Mouse (Mus musculus) forebrain, embryonic 10.5 days (tissue): ENCODE measurements around the gene Gdap1l1. TPM values are rescaled to one million over a fixed set of nuclear protein-coding genes. Genes with fewer than 3 reads are reported as not detected.

Experiments
- DNase-seq: peaks from one replicate; pipeline ENCODE4 v3.0.0-alpha.2; 2017; ENCODE audit warnings: low spot score; ENCODE audit errors: extremely low spot score
- H3K27ac ChIP-seq: fragments of 300-500 bp; sonication (generic); 2 replicates; pipeline ENCODE4 v1.5.1; 2016; ENCODE audit warnings: mild to moderate bottlenecking
- H3K27me3 ChIP-seq: fragments of 300-500 bp; sonication (generic); 2 replicates; pipeline ENCODE4 v1.6.1; 2016; ENCODE audit warnings: mild to moderate bottlenecking; ENCODE audit not compliant: poor library complexity, severe bottlenecking
- H3K36me3 ChIP-seq: fragments of 300-500 bp; sonication (generic); replicated peaks from 2 replicates; pipeline ENCODE4 v1.6.1; 2016; ENCODE audit warnings: mild to moderate bottlenecking, moderate library complexity
- H3K4me1 ChIP-seq: fragments of 300-500 bp; sonication (generic); 2 replicates; pipeline ENCODE4 v1.6.1; 2016
- H3K4me3 ChIP-seq: fragments of 300-500 bp; sonication (generic); 2 replicates; pipeline ENCODE4 v1.5.1; 2016; ENCODE audit warnings: mild to moderate bottlenecking, moderate library complexity
- H3K9me3 ChIP-seq: fragments of 300-500 bp; sonication (generic); 2 replicates; pipeline ENCODE4 v1.6.1; 2016; ENCODE audit warnings: mild to moderate bottlenecking, moderate library complexity
- WGBS: fragments of 180-500 bp; shearing (Covaris S2); methylation state at CpG from one replicate; pipeline ENCODE4 v1.1.7; 2016; 5-methylcytosine and 5-hydroxymethylcytosine counted together
- polyA plus RNA-seq: library from polyadenylated mRNA; unstranded; fragments of >200 nt; fragmentation: Nextera tagmentation; extraction: Ambion mirVana; gene quantifications from 2 replicates; pipeline ENCODE4 v1.2.1, GENCODE M21; 2016

The Gdap1l1 gene
- polyA plus RNA-seq, 1 experiment from 2014 or later, result 11.8 TPM

GRCm38 (mm10) chr2:163411840-163412239 is 26.4 kb upstream of the Gdap1l1 start:
- 94% methylated on average over 4 of the region's 4 CpGs for WGBS
- no peak overlapping the region for H3K27ac ChIP-seq
- H3K4me3 ChIP-seq, result no peak overlapping the region
- no peaks in the 10 kb centered on the region for H3K9me3 ChIP-seq
- no peaks in the 10 kb centered on the region for H3K27me3 ChIP-seq
- no peak for DNase-seq
- H3K36me3 ChIP-seq, result peaks cover 88% of the 10 kb centered on the region
- no peaks in the 10 kb centered on the region for H3K4me1 ChIP-seq

GRCm38 (mm10) chr2:163412419-163412818 is 25.9 kb upstream of the Gdap1l1 start:
- Histone ChIP-seq H3K27me3 (no peaks in the 10 kb centered on the region), H3K36me3 (peaks cover 82% of the 10 kb centered on the region), H3K9me3 (no peaks in the 10 kb centered on the region), H3K4me1 (peaks cover under 1% of the 10 kb centered on the region), H3K4me3 (no peak overlapping the region), H3K27ac (no peak overlapping the region)
- 97% methylated on average over 4 of the region's 4 CpGs for WGBS
- no peak for DNase-seq

- H3K9me3 ChIP-seq, result no peaks in the 10 kb centered on the region
- peaks cover 6% of the 10 kb centered on the region for H3K4me1 ChIP-seq
- WGBS, result 93% methylated on average over 9 of the region's 9 CpGs
- H3K4me3 ChIP-seq, result no peak overlapping the region
- H3K36me3 ChIP-seq, result peaks cover 76% of the 10 kb centered on the region
- no peak for DNase-seq
- H3K27ac ChIP-seq, result no peak overlapping the region
- H3K27me3 ChIP-seq, result no peaks in the 10 kb centered on the region
Observed at GRCm38 (mm10) chr2:163412846-163413590, 25.3 kb upstream of the Gdap1l1 start.

- DNase-seq, result no peak
- Histone ChIP-seq H3K36me3 (peaks cover 40% of the 10 kb centered on the region), H3K27me3 (no peaks in the 10 kb centered on the region), H3K4me3 (no peak overlapping the region), H3K4me1 (peaks cover 26% of the 10 kb centered on the region), H3K9me3 (no peaks in the 10 kb centered on the region), H3K27ac (no peak overlapping the region)
- WGBS, result 97% methylated on average over 6 of the region's 6 CpGs
Observed at GRCm38 (mm10) chr2:163417026-163417425, 21.2 kb upstream of the Gdap1l1 start.

- Histone ChIP-seq H3K4me3 (peak overlapping the region; percentile 98), H3K9me3 (no peaks in the 10 kb centered on the region), H3K4me1 (peaks cover 26% of the 10 kb centered on the region), H3K27me3 (no peaks in the 10 kb centered on the region), H3K27ac (no peak overlapping the region), H3K36me3 (peaks cover 33% of the 10 kb centered on the region)
- no peak for DNase-seq
Observed at GRCm38 (mm10) chr2:163417830-163418229, 20.4 kb upstream of the Gdap1l1 start.

- Histone ChIP-seq H3K27me3 (no peaks in the 10 kb centered on the region), H3K4me1 (peaks cover 26% of the 10 kb centered on the region), H3K9me3 (no peaks in the 10 kb centered on the region), H3K27ac (peak overlapping the region; percentile 87), H3K36me3 (peaks cover 31% of the 10 kb centered on the region), H3K4me3 (peak overlapping the region; percentile 98)
- DNase-seq, result peak; percentile 67
- 0% methylated on average over 46 of the region's 50 CpGs for WGBS
Observed at GRCm38 (mm10) chr2:163418841-163419345, 19.4 kb upstream of the Gdap1l1 start.

- under 1% methylated on average over 69 of the region's 71 CpGs for WGBS
- peak overlapping the region; percentile 98 for H3K4me3 ChIP-seq
Observed at GRCm38 (mm10) chr2:163419346-163420045, 18.8 kb upstream of the Gdap1l1 start.

GRCm38 (mm10) chr2:163420366-163420886 is 17.9 kb upstream of the Gdap1l1 start:
- DNase-seq, result no peak
- Histone ChIP-seq H3K4me1 (peaks cover 26% of the 10 kb centered on the region), H3K36me3 (peaks cover 16% of the 10 kb centered on the region), H3K4me3 (peak overlapping the region; percentile 98), H3K9me3 (no peaks in the 10 kb centered on the region), H3K27ac (peak overlapping the region; percentile 87), H3K27me3 (no peaks in the 10 kb centered on the region)
- WGBS, result 43% methylated on average over 10 of the region's 10 CpGs

More at GRCm38 (mm10) chr2:163419346-163420045, 18.8 kb upstream of the Gdap1l1 start:
- Histone ChIP-seq H3K27me3 (no peaks in the 10 kb centered on the region), H3K4me1 (peaks cover 26% of the 10 kb centered on the region), H3K27ac (peak overlapping the region; percentile 87), H3K9me3 (no peaks in the 10 kb centered on the region), H3K36me3 (peaks cover 25% of the 10 kb centered on the region)
- DNase-seq, result peak; percentile 99

- Histone ChIP-seq H3K4me3 (no peak overlapping the region), H3K4me1 (peaks cover 19% of the 10 kb centered on the region), H3K27ac (no peak overlapping the region), H3K27me3 (no peaks in the 10 kb centered on the region), H3K36me3 (peaks cover 11% of the 10 kb centered on the region), H3K9me3 (no peaks in the 10 kb centered on the region)
- DNase-seq, result no peak
- WGBS, result 83% methylated on average over 9 of the region's 9 CpGs
Observed at GRCm38 (mm10) chr2:163422895-163423660, 15.2 kb upstream of the Gdap1l1 start.

GRCm38 (mm10) chr2:163424597-163424996 is 13.7 kb upstream of the Gdap1l1 start, which contains the start of gene Oser1:
Gene Oser1 (minus strand): TSS chr2:163424697.
- no peak for DNase-seq
- 84% methylated on average over 6 of the region's 6 CpGs for whole genome bisulfite sequencing

GRCm38 (mm10) chr2:163428346-163429011 is 9.8 kb upstream of the Gdap1l1 start:
- no peak overlapping the region for H3K4me3 ChIP-seq
- H3K36me3 ChIP-seq, result no peaks in the 10 kb centered on the region; the same call in 1 of the 2 replicates
- H3K27ac ChIP-seq, result no peak overlapping the region
- H3K27me3 ChIP-seq, result no peaks in the 10 kb centered on the region
- no peaks in the 10 kb centered on the region for H3K9me3 ChIP-seq
- no peaks in the 10 kb centered on the region for H3K4me1 ChIP-seq
- WGBS, result 57% methylated on average over 4 of the region's 4 CpGs
- DNase-seq, result no peak

More at GRCm38 (mm10) chr2:163424597-163424996, 13.7 kb upstream of the Gdap1l1 start, which contains the start of gene Oser1:
- Histone ChIP-seq H3K27ac (no peak within 1 kb of the TSS), H3K36me3 (peaks cover 11% of the 10 kb centered on the region), H3K27me3 (no peaks in the 10 kb centered on the region), H3K4me3 (no peak within 1 kb of the TSS), H3K4me1 (peaks cover 12% of the 10 kb centered on the region), H3K9me3 (no peaks in the 10 kb centered on the region)

- H3K9me3 ChIP-seq, result no peaks in the 10 kb centered on the region
- H3K4me3 ChIP-seq, result no peak overlapping the region
- peaks cover 9% of the 10 kb centered on the region for H3K4me1 ChIP-seq
- no peak overlapping the region for H3K27ac ChIP-seq
- H3K36me3 ChIP-seq, result no peaks in the 10 kb centered on the region
- 89% methylated on average over 9 of the region's 9 CpGs for WGBS
- H3K27me3 ChIP-seq, result no peaks in the 10 kb centered on the region
- DNase-seq, result no peak
Observed at GRCm38 (mm10) chr2:163431289-163431688, 7.0 kb upstream of the Gdap1l1 start.
